Mouse (Mus musculus) hindbrain, postnatal 0 days (tissue): ENCODE results near the gene Lhcgr. TPM values are rescaled to one million over a fixed set of nuclear protein-coding genes. Genes with fewer than 3 reads are reported as not detected.

Experiments
- ATAC-seq: fragments of 200-750 bp; cut with Nextera tagmentation; 2 replicates; pipeline ENCODE4 v1.8.0; 2017; ENCODE audit warnings: mild to moderate bottlenecking, moderate TSS enrichment, moderate library complexity
- DNase-seq: peaks from one replicate; pipeline ENCODE4 v3.0.0-alpha.2; 2015; ENCODE audit warnings: low spot score
- H3K27ac ChIP-seq: fragments of 300-500 bp; sonication (generic); 2 replicates; pipeline ENCODE4 v1.5.1; 2014; ENCODE audit warnings: mild to moderate bottlenecking
- H3K27me3 ChIP-seq: fragments of 300-500 bp; sonication (generic); 2 replicates; pipeline ENCODE4 v1.6.1; 2014; ENCODE audit warnings: low read length, mixed read lengths; ENCODE audit not compliant: insufficient read depth
- H3K36me3 ChIP-seq: fragments of 300-500 bp; sonication (generic); 2 replicates; pipeline ENCODE4 v1.6.1; 2014; ENCODE audit warnings: low read length, mixed read lengths; ENCODE audit not compliant: insufficient read depth
- H3K4me1 ChIP-seq: fragments of 300-500 bp; sonication (generic); 2 replicates; pipeline ENCODE4 v1.6.1; 2014; ENCODE audit warnings: antibody characterized with exemption, low read length, mixed read lengths; ENCODE audit not compliant: insufficient read depth
- H3K4me2 ChIP-seq: fragments of 300-500 bp; sonication (generic); 2 replicates; pipeline ENCODE4 v1.6.1; 2014; ENCODE audit warnings: low read depth, mild to moderate bottlenecking, low read length, moderate library complexity, mixed read lengths
- H3K4me3 ChIP-seq: fragments of 300-500 bp; sonication (generic); 2 replicates; pipeline ENCODE4 v1.5.1; 2014; ENCODE audit warnings: low read length
- H3K9ac ChIP-seq: fragments of 300-500 bp; sonication (generic); replicated peaks from 2 replicates; pipeline ENCODE4 v1.6.1; 2014; ENCODE audit warnings: mild to moderate bottlenecking, low read length, moderate library complexity, mixed read lengths
- H3K9me3 ChIP-seq: fragments of 300-500 bp; sonication (generic); 2 replicates; pipeline ENCODE4 v1.6.1; 2016; ENCODE audit warnings: low read length, mixed read lengths
- CTCF ChIP-seq: IDR thresholded peaks from 2 replicates; pipeline ENCODE4 v1.5.1; 2016; ENCODE audit warnings: antibody characterized with exemption, control low read depth, low read depth
- WGBS: fragments of 180-500 bp; shearing (Covaris S2); extraction: QIAGEN DNeasy Blood & Tissue Kit; methylation state at CpG from one replicate; pipeline ENCODE4 v1.1.7; 2014; 5-methylcytosine and 5-hydroxymethylcytosine counted together
- polyA plus RNA-seq: library from polyadenylated mRNA; unstranded; fragments of >200 nt; fragmentation: Nextera tagmentation; extraction: Ambion mirVana; gene quantifications from 2 replicates; pipeline ENCODE4 v1.2.1, GENCODE M21; 2015
- total RNA-seq: library from RNA; depleted of rRNA; stranded (reverse); fragments of >200 nt; gene quantifications from 2 replicates; pipeline ENCODE4 v1.2.3, GENCODE M21; 2014; rRNA removed

The Lhcgr gene
- total and polyA plus RNA-seq, 2 experiments from 2014 or later: 0.89 to 1.8 TPM

- H3K4me3 ChIP-seq: no peak overlapping the region
- TF ChIP-seq CTCF: peak; percentile 52
- WGBS: 91% methylated on average over 23 of the region's 23 CpGs
- H3K4me2 ChIP-seq: no peak overlapping the region
- H3K36me3 ChIP-seq: no peaks in the 10 kb centered on the region
- no peaks in the 10 kb centered on the region for H3K4me1 ChIP-seq
- H3K9ac ChIP-seq: no peak overlapping the region
- no peaks in the 10 kb centered on the region for H3K27me3 ChIP-seq
- ATAC-seq (no peak), DNase-seq (peak; percentile 64)
- no peak overlapping the region for H3K27ac ChIP-seq
- no peaks in the 10 kb centered on the region for H3K9me3 ChIP-seq
Measured at GRCm38 (mm10) chr17:88675310-88676309, 116.2 kb downstream of the Lhcgr start.

- DNase-seq (no peak), ATAC-seq (no peak)
- no peaks in the 10 kb centered on the region for H3K36me3 ChIP-seq
- H3K4me3 ChIP-seq: no peak overlapping the region
- no peak for TF ChIP-seq CTCF
- no peaks in the 10 kb centered on the region for H3K9me3 ChIP-seq
- no peak overlapping the region for H3K4me2 ChIP-seq
- H3K9ac ChIP-seq: no peak overlapping the region
- no peak overlapping the region for H3K27ac ChIP-seq
- 71% methylated on average over 4 of the region's 4 CpGs for WGBS
- H3K27me3 ChIP-seq: no peaks in the 10 kb centered on the region
- no peaks in the 10 kb centered on the region; the same call in 1 of the 2 replicates for H3K4me1 ChIP-seq
Measured at GRCm38 (mm10) chr17:88670800-88671199, 121.0 kb downstream of the Lhcgr start.

- no peak overlapping the region for H3K27ac ChIP-seq
- DNase-seq: no peak
Measured at GRCm38 (mm10) chr17:88669921-88670320, 121.9 kb downstream of the Lhcgr start.

GRCm38 (mm10) chr17:88668452-88668851, 123.3 kb downstream of the Lhcgr start, which contains the start of gene Gtf2a1l:
Gene Gtf2a1l (plus strand): TSS chr17:88668660.
- DNase-seq (peak; percentile 71), ATAC-seq (peak; percentile 77)
- Histone ChIP-seq H3K4me1 (no peaks in the 10 kb centered on the region; the same call in 1 of the 2 replicates), H3K9me3 (no peaks in the 10 kb centered on the region), H3K9ac (no peak within 1 kb of the TSS), H3K4me2 (peak within 1 kb of the TSS; percentile 47), H3K36me3 (no peaks in the 10 kb centered on the region), H3K27ac (no peak within 1 kb of the TSS), H3K4me3 (0 out of 2 replicates have a peak within 1 kb of the TSS, but pooled peaks have one; percentile 6), H3K27me3 (no peaks in the 10 kb centered on the region)
- peak; percentile 42 for TF ChIP-seq CTCF
- WGBS: 25% methylated on average over 21 of the region's 21 CpGs

More at GRCm38 (mm10) chr17:88669921-88670320, 121.9 kb downstream of the Lhcgr start:
- no peak for TF ChIP-seq CTCF
- Histone ChIP-seq H3K4me3 (no peak overlapping the region), H3K9ac (no peak overlapping the region), H3K36me3 (no peaks in the 10 kb centered on the region), H3K9me3 (no peaks in the 10 kb centered on the region), H3K4me1 (no peaks in the 10 kb centered on the region; the same call in 1 of the 2 replicates), H3K4me2 (no peak overlapping the region), H3K27me3 (no peaks in the 10 kb centered on the region)
- no peak for ATAC-seq
- WGBS: 47% methylated on average over 2 of the region's 2 CpGs

Other genes starting within 250 kb of the Lhcgr start
- 2.5 and 2.9 TPM in 2 replicates for gene Ston1, start 194.3 kb downstream of the Lhcgr start, total RNA-seq
- 1.6 and 1.8 TPM in 2 replicates for gene Ston1, start 194.3 kb downstream of the Lhcgr start, polyA plus RNA-seq
- not detected in 2 replicates for gene Gtf2a1l, start 123.3 kb downstream of the Lhcgr start, total RNA-seq
- 0.38 and 0.53 TPM in 2 replicates for gene Gtf2a1l, start 123.3 kb downstream of the Lhcgr start, polyA plus RNA-seq